In the genomic region with DNA sequence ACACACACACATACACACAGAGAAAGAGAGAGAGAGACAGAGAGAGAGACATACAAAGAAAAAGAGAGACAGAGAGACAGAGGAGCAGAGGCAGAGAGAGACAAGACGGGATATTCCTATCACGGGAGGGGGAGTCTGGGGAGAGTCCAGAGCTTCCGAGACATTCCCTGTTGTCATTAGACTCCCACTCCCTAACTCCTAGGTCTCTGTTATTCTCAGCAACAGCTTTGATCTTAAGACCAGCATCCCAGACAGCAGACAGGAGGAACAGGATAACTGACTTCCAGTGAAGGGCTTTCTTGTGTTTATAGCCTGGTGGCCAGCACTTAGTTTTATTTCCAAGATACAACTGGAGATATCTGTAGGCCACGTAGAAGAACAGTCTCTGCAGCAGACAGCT, we compare ENCODE assay signal across 32 mouse cellular contexts.
"Had no signal": no experiment of that assay in that cellular context is flagged by ENCODE, and none has a peak within 500 bp of the region (broad histone marks: within the 10 kb centered on the region; RNA-seq: fewer than 3 reads in every experiment).

No protein-coding gene starts in this region.

- H3K27me3 ChIP-seq: heart, embryonic 13.5 days; heart, embryonic 15.5 days; hindbrain, embryonic 12.5 days; hindbrain, embryonic 13.5 days; hindbrain, embryonic 15.5 days; intestine, embryonic 15.5 days; kidney, embryonic 15.5 days had no signal

- H3K9me3 ChIP-seq: heart, embryonic 10.5 days; heart, embryonic 13.5 days; heart, embryonic 15.5 days; hindbrain, embryonic 10.5 days; hindbrain, embryonic 12.5 days; hindbrain, embryonic 13.5 days; hindbrain, embryonic 15.5 days; intestine, embryonic 15.5 days; kidney, embryonic 15.5 days had no signal

- H3K9ac ChIP-seq: heart, embryonic 13.5 days; heart, embryonic 15.5 days; hindbrain, embryonic 12.5 days; hindbrain, embryonic 13.5 days; hindbrain, embryonic 14.5 days; hindbrain, embryonic 15.5 days; intestine, embryonic 15.5 days; kidney, embryonic 15.5 days had no signal

- ATAC-seq: hindbrain, embryonic 16.5 days; hindbrain, postnatal 0 days; inflammation-experienced regulatory T-cells, adult 6 months; intestine, embryonic 15.5 days; intestine, embryonic 16.5 days; intestine, postnatal 0 days had no signal

- H3K4me3 ChIP-seq: heart, adult 2 months; heart, embryonic 10.5 days; heart, embryonic 13.5 days; heart, embryonic 15.5 days; hindbrain, embryonic 10.5 days; hindbrain, embryonic 12.5 days; hindbrain, embryonic 13.5 days; hindbrain, embryonic 15.5 days; intestine, embryonic 15.5 days; kidney, embryonic 15.5 days; layer of hippocampus, adult 2 months; left cerebral cortex, adult 2 months had no signal

- H3K27ac ChIP-seq: heart, adult 2 months; heart, embryonic 10.5 days; heart, embryonic 13.5 days; heart, embryonic 15.5 days; hindbrain, embryonic 10.5 days; hindbrain, embryonic 12.5 days; hindbrain, embryonic 13.5 days; hindbrain, embryonic 14.5 days; hindbrain, embryonic 15.5 days; hindbrain, postnatal 0 days; intestine, embryonic 15.5 days; kidney, embryonic 15.5 days; layer of hippocampus, adult 2 months; left cerebral cortex, adult 2 months had no signal

- H3K36me3 ChIP-seq: heart, embryonic 10.5 days; heart, embryonic 13.5 days; heart, embryonic 15.5 days; hindbrain, embryonic 10.5 days; hindbrain, embryonic 12.5 days; hindbrain, embryonic 13.5 days; hindbrain, embryonic 15.5 days; intestine, embryonic 15.5 days; kidney, embryonic 15.5 days had no signal

- H3K4me2 ChIP-seq: heart, embryonic 11.5 days; heart, embryonic 13.5 days; heart, embryonic 15.5 days; hindbrain, embryonic 12.5 days; hindbrain, embryonic 13.5 days; hindbrain, embryonic 14.5 days; hindbrain, embryonic 15.5 days; intestine, embryonic 15.5 days; kidney, embryonic 15.5 days had no signal

- DNase-seq: heart, postnatal 10 days; heart, postnatal 14 days; heart, postnatal 36 days; heart, postnatal 4 days; kidney, adult 11 months; kidney, adult 18-20 months; kidney, adult 2 months; kidney, adult 8-10 months; kidney, adult 9 months; kidney, postnatal 10 days; kidney, postnatal 4 days; layer of hippocampus, adult 9-11 months; layer of hippocampus, postnatal 36 days had no signal

- H3K4me1 ChIP-seq: heart, embryonic 10.5 days; heart, embryonic 13.5 days; heart, embryonic 15.5 days; hindbrain, embryonic 10.5 days; hindbrain, embryonic 12.5 days; hindbrain, embryonic 13.5 days; hindbrain, embryonic 15.5 days; intestine, embryonic 15.5 days had no signal
